Mouse (Mus musculus): ENCODE measurements around the gene C2cd4a. TPM values are rescaled to one million over a fixed set of nuclear protein-coding genes. Genes with fewer than 3 reads are reported as not detected.

The C2cd4a gene
- 0.23 and 0.33 TPM in 2 replicates for polyA plus RNA-seq (2015; fragmentation: Nextera tagmentation; extraction: Ambion mirVana)

GRCm38 (mm10) chr9:67832046-67832605 lies at the start of gene C2cd4a:
Gene C2cd4a (minus strand): TSS chr9:67832330.

DNA sequence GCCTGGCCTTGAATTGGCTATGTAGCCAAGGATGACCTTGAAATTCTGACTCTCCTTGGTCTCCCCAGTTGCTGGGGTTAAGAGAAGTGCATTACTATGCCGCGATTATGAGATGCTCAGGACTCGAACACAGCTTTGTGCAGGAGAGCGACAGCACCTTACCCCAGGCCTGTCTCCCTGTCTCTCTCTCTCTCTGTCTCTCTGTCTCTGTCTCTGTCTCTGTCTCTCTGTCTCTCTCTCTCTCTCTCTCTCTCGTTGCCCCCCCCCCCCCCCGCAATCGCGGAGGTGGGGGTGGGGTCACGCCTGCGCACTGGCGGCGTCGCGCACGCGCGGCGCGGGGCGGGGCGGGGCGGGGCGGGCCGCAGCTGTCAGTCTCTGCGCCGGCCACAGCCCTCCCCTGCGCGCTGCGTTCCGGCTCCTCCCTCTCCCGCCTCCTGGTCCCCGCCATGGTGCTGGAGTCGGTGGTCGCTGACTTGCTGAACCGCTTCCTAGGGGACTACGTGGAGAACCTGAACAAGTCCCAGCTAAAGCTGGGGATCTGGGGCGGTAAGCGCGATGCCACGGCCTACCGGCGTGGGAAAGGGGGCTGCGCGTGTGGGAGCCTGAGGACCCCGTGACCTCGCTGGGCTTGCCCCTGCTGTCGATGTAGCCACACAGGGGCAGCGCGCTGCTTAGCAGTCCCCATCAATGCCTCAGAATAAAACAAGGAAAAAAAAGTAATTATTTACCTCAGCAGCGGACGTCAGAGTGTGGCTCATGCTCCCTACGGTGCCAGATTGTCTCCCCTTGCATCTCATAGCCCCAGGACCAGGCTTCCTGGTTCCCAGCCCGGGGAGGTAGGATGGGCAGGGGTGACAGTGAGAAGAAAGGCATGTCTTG lies 8.1 kb upstream of the C2cd4a start, which contains the start of gene Vps13c:
TSS of gene Vps13c (plus strand) at position 416 of the 879 bp plus-strand sequence.

Other genes starting within 250 kb of the C2cd4a start
- 0.54 and 0.79 TPM in 2 replicates for gene C2cd4b, start 72.9 kb downstream of the C2cd4a start, polyA plus RNA-seq (2015; fragmentation: Nextera tagmentation; extraction: Ambion mirVana)
- gene Vps13c, start 8.1 kb upstream of the C2cd4a start, polyA plus RNA-seq (2015; fragmentation: Nextera tagmentation; extraction: Ambion mirVana) = 3.3 and 4.1 TPM in 2 replicates

All from skeletal muscle tissue, postnatal 0 days (tissue).